Comparison of ENCODE assay signal across 8 mouse cellular contexts in genomic region chr16:55894893-55895650, GRCm38 (mm10). TPM values are rescaled to one million over a fixed set of nuclear protein-coding genes. Genes with fewer than 3 reads are reported as not detected.
DNase-seq lines count a peak whose midpoint lies in the region; ATAC-seq lines count a peak whose summit lies in the region.

Gene Nxpe3, minus strand, starts transcription at chr16:55895285.

- peak; percentile 91 for ATAC-seq in erythroid progenitor cell, adult 5-6 weeks (replicated peaks; ENCODE audit: low FRiP score, poor library complexity, severe bottlenecking)
- peak; percentile 92 for ATAC-seq in heart, embryonic 14.5 days (ENCODE audit: insufficient number of reproducible peaks, insufficient read depth, low FRiP score, low read depth)
- ATAC-seq in liver, embryonic 13.5 days (ENCODE audit: low read depth) = peak; percentile 90
- peak; percentile 93 for ATAC-seq in stomach, embryonic 16.5 days (ENCODE audit: insufficient read depth, low FRiP score)

- peak within 1 kb of the TSS; percentile 41 to 73 for H3K27ac ChIP-seq in heart, embryonic 14.5 days (replicated peaks in 1 of 2; ENCODE audit: control insufficient read depth in 1 of 2, insufficient read depth in 1 of 2, low read depth in 2 of 2, low read length in 2 of 2)
- H3K27ac ChIP-seq in liver, embryonic 13.5 days = peak within 1 kb of the TSS; percentile 87
- peak within 1 kb of the TSS; percentile 76 for H3K27ac ChIP-seq in stomach, embryonic 16.5 days (ENCODE audit: low read length)

- no peaks in the 10 kb centered on the region for H3K9me3 ChIP-seq in heart, embryonic 14.5 days (ENCODE audit: control insufficient read depth, low read length)
- H3K9me3 ChIP-seq in liver, embryonic 13.5 days (replicated peaks) = no peaks in the 10 kb centered on the region
- H3K9me3 ChIP-seq in stomach, embryonic 16.5 days (replicated peaks; ENCODE audit: control insufficient read depth, low read length) = no peaks in the 10 kb centered on the region

- peak within 1 kb of the TSS; percentile 78 for H3K9ac ChIP-seq in heart, embryonic 14.5 days (ENCODE audit: low read length)
- H3K9ac ChIP-seq in liver, embryonic 13.5 days = peak within 1 kb of the TSS; percentile 78
- H3K9ac ChIP-seq in stomach, embryonic 16.5 days (ENCODE audit: low read length) = peak within 1 kb of the TSS; percentile 79

- H3K4me2 ChIP-seq in heart, embryonic 14.5 days (ENCODE audit: low read length) = peak within 1 kb of the TSS; percentile 93
- peak within 1 kb of the TSS; percentile 98 for H3K4me2 ChIP-seq in liver, embryonic 13.5 days
- peak within 1 kb of the TSS; percentile 82 for H3K4me2 ChIP-seq in stomach, embryonic 16.5 days (ENCODE audit: low read depth, low read length)

- H3K4me3 ChIP-seq in heart, embryonic 14.5 days (ENCODE audit: control insufficient read depth in 1 of 2, insufficient read depth in 1 of 2, low read depth in 1 of 2, low read length in 2 of 2) = peak within 1 kb of the TSS; percentile 78 to 81
- peak within 1 kb of the TSS; percentile 79 for H3K4me3 ChIP-seq in liver, embryonic 13.5 days (replicated peaks)
- peak within 1 kb of the TSS; percentile 83 for H3K4me3 ChIP-seq in stomach, embryonic 16.5 days (replicated peaks; ENCODE audit: low read length)

- no peaks in the 10 kb centered on the region for H3K36me3 ChIP-seq in heart, embryonic 14.5 days (ENCODE audit: control insufficient read depth, insufficient read depth, low read length)
- H3K36me3 ChIP-seq in liver, embryonic 13.5 days = peaks cover 4% of the 10 kb centered on the region; the same call in 1 of the 2 replicates
- H3K36me3 ChIP-seq in stomach, embryonic 16.5 days (ENCODE audit: control insufficient read depth, insufficient read depth, low read length) = no peaks in the 10 kb centered on the region

- under 1% methylated on average over 69 of the region's 74 CpGs for WGBS in heart, embryonic 14.5 days
- under 1% methylated on average over 71 of the region's 74 CpGs for WGBS in liver, embryonic 13.5 days (ENCODE audit: insufficient replicate concordance)
- WGBS in stomach, embryonic 16.5 days = under 1% methylated on average over 74 of the region's 74 CpGs

- peaks cover 9 to 14% of the 10 kb centered on the region in 2 experiments for H3K4me1 ChIP-seq in heart, embryonic 14.5 days (ENCODE audit: control insufficient read depth in 2 of 2, insufficient read depth in 2 of 2, low read length in 2 of 2)
- H3K4me1 ChIP-seq in liver, embryonic 13.5 days (replicated peaks) = peaks cover 59% of the 10 kb centered on the region
- H3K4me1 ChIP-seq in stomach, embryonic 16.5 days (ENCODE audit: control insufficient read depth, insufficient read depth, low read length) = peaks cover 20% of the 10 kb centered on the region

- no peaks in the 10 kb centered on the region for H3K27me3 ChIP-seq in heart, embryonic 14.5 days (ENCODE audit: control insufficient read depth, insufficient read depth, low read length)
- no peaks in the 10 kb centered on the region for H3K27me3 ChIP-seq in liver, embryonic 13.5 days
- no peaks in the 10 kb centered on the region for H3K27me3 ChIP-seq in stomach, embryonic 16.5 days (ENCODE audit: control insufficient read depth, insufficient read depth, low read length)

- peak; percentile 88 for DNase-seq in CD4-positive, CD25-positive, alpha-beta regulatory T cell, adult 2 months (ENCODE audit: low read depth, low spot score)
- DNase-seq in brain, embryonic 18.5 days (ENCODE audit: low read depth, low spot score) = peak; percentile 64
- DNase-seq in kidney, postnatal 14 days = peak; percentile 92
- DNase-seq in liver, embryonic 13.5 days = peak; percentile 81
- peak; percentile 95 for DNase-seq in neural tube, embryonic 10.5 days (ENCODE audit: extremely low spot score, low spot score)

RNA-seq across cellular contexts. Expression of gene Nxpe3, which starts in this region (rescaled TPM):
- 1.4 and 4.2 TPM in 2 replicates for total RNA-seq in erythroid progenitor cell, adult 5-6 weeks (2015; ENCODE audit: low replicate concordance)
- total RNA-seq in erythroid progenitor cell, adult 5-6 weeks (2017; ENCODE audit: low replicate concordance) = 2.6 and 3.3 TPM in 2 replicates
- 0.50 and 0.72 TPM in 2 replicates for polyA plus RNA-seq in heart, embryonic 14.5 days (2014; fragmentation: Nextera tagmentation; extraction: Ambion mirVana)
- 0.51 and 0.54 TPM in 2 replicates for polyA plus RNA-seq in liver, embryonic 13.5 days (2015; fragmentation: Nextera tagmentation; extraction: Ambion mirVana)
- polyA plus RNA-seq in stomach, embryonic 16.5 days (2015; fragmentation: Nextera tagmentation; extraction: Ambion mirVana) = 0.65 and 0.85 TPM in 2 replicates

Comparison
In these comparisons a context has a peak if more than half of its experiments do, and no peak if none do; other contexts are left out.
1. Peak in every context shown above with its lines: DNase-seq, ATAC-seq, H3K4me3 ChIP-seq and H3K27ac ChIP-seq.
2. Peak in ATAC-seq, H3K4me3 ChIP-seq, H3K27ac ChIP-seq, H3K9ac ChIP-seq and H3K4me2 ChIP-seq in heart, embryonic 14.5 days; RNA of the gene not detected or under 1 TPM.
3. Peak in DNase-seq, ATAC-seq, H3K4me3 ChIP-seq, H3K27ac ChIP-seq, H3K9ac ChIP-seq and H3K4me2 ChIP-seq in liver, embryonic 13.5 days; RNA of the gene not detected or under 1 TPM.
4. Peak in ATAC-seq, H3K4me3 ChIP-seq, H3K27ac ChIP-seq, H3K9ac ChIP-seq and H3K4me2 ChIP-seq in stomach, embryonic 16.5 days; RNA of the gene not detected or under 1 TPM.